In the genomic region with DNA sequence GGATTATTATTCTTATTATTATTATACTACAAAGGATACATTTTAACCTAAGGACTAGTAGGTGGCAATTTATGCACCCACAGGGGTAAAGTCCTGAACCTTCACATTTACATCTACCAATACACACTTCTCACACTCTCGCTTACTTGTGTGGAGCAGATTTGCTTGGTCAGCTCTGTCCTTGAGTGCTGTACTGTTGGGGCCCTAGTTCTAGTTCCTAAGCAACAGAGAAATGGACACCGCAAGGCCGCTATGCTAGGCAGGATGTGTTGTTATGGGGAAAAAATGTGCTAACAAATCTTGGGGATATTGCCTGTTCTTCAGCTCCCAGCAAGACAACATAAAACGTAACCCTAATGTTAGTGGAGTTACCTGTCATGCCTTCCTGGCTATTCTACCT, we compare ENCODE assay signal across 13 mouse cellular contexts.
"Had no signal": no experiment of that assay in that cellular context is flagged by ENCODE, and none has a peak within 500 bp of the region (broad histone marks: within the 10 kb centered on the region; RNA-seq: fewer than 3 reads in every experiment).

No protein-coding gene starts in this region.

- DNase-seq: kidney, postnatal 36 days; layer of hippocampus, adult 9-11 months; layer of hippocampus, postnatal 36 days; lung, embryonic 14.5 days; right cerebral cortex, adult 18-20 months; right cerebral cortex, postnatal 25 days; thymus, postnatal 4 days had no signal

- H3K27ac ChIP-seq: limb, embryonic 15.5 days; liver, embryonic 12.5 days; midbrain, embryonic 12.5 days; neural tube, embryonic 15.5 days; stomach, postnatal 0 days had no signal

- H3K4me2 ChIP-seq: limb, embryonic 15.5 days; liver, embryonic 12.5 days; lung, embryonic 14.5 days; midbrain, embryonic 12.5 days; neural tube, embryonic 15.5 days had no signal

- H3K4me3 ChIP-seq: limb, embryonic 15.5 days; liver, embryonic 12.5 days; midbrain, embryonic 12.5 days; myocyte; neural tube, embryonic 15.5 days had no signal

- H3K27me3 ChIP-seq: limb, embryonic 15.5 days; liver, embryonic 12.5 days; midbrain, embryonic 12.5 days; neural tube, embryonic 15.5 days had no signal

- ATAC-seq: liver, embryonic 12.5 days had no signal

- H3K9ac ChIP-seq: limb, embryonic 15.5 days; liver, embryonic 12.5 days; lung, embryonic 14.5 days; midbrain, embryonic 12.5 days; neural tube, embryonic 15.5 days had no signal

- H3K4me1 ChIP-seq: neural tube, embryonic 15.5 days had no signal

- H3K9me3 ChIP-seq: limb, embryonic 15.5 days; liver, embryonic 12.5 days; midbrain, embryonic 12.5 days; neural tube, embryonic 15.5 days had no signal
